Mouse (Mus musculus) regulatory T cell (primary cell): ENCODE data around the gene Trim38.

Experiments
- in situ Hi-C: fragments of 300-600 bp; cut with MboI, MseI; formaldehyde crosslinking; loops from one replicate; pipeline ENCODE4 v1.15.1; 2025; ENCODE audit warnings: high pct_unique_total_duplicates

The Trim38 gene

DNA sequence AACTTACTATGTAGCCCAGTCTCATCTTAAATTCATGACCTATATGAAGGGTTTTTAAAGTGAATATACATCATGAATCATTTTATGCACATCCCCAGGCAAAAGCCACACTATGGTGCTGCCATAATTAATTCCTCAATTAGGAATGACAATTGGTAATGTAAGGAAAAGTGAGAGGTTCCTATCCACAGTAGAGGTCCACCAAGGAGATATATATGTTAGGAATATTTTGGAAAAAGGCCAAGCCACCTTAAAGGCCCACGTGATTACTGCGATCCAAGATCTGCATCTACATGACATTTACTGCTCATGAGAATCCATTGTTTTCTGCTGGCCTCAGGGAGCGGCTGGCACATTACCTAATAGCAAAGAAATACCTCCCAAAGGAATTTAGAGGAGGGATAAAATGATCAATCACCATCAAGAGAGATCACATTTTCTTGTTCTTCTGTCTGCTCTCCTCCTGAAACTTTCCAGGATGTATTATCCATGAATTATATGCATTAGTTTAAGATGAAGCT is 10.4 kb upstream of the Trim38 start:
- in situ Hi-C loops: loop anchor here (25.0 kb wide), 2 partner anchors 853 to 1028 kb away; no protein-coding TSS in a partner anchor

DNA sequence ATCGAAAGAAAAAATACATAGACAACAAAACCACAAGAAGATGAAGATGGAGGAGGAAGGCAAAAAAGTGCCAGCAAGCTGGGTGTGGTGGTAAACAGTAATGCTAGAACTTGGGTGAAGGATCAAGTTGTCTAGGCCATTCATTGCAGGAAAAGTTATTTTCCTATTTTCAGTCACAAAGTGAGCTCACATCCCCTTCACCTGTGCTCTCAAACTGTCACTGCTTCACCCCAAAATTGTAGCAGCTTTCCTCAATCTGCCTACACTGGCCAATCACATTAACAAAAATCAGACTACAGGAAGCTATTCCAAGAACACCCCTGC is 9.8 kb upstream of the Trim38 start:
- in situ Hi-C loops: loop anchor here (25.0 kb wide), 2 partner anchors 852 to 1027 kb away; no protein-coding TSS in a partner anchor

DNA sequence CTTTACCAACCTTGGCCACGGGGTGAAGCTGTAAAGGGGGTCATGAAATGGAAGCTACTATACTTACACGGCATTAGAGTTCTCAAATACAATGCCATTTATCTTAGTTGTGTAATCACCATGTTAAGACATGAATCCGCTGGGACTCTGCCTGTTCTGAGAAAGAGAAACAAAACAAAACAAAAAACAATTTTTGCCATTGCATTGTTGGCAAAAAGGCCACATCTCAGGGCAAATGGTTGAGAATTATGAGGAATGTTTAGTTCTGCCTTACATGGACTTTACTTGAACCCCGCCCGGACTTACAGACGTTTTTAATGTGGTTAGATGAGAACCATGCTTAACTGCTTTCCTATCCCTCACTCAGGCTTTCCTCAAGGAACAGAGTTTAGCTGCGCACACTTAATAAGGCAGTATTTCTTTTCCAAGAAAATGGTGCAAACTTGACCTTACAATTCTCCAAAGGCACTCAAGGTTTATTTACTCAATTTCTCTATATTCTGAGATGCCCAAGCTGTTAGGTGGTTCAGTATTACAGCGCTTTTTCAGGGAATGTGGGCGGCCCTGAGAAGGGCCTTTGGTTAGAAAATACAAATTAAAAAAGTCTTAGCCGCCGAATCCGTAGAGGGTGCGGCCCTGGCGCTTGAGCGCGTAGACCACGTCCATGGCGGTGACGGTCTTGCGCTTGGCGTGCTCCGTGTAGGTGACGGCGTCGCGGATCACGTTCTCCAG is 9.3 kb upstream of the Trim38 start:
- in situ Hi-C loops: loop anchor here (25.0 kb wide), 2 partner anchors 852 to 1027 kb away; no protein-coding TSS in a partner anchor

DNA sequence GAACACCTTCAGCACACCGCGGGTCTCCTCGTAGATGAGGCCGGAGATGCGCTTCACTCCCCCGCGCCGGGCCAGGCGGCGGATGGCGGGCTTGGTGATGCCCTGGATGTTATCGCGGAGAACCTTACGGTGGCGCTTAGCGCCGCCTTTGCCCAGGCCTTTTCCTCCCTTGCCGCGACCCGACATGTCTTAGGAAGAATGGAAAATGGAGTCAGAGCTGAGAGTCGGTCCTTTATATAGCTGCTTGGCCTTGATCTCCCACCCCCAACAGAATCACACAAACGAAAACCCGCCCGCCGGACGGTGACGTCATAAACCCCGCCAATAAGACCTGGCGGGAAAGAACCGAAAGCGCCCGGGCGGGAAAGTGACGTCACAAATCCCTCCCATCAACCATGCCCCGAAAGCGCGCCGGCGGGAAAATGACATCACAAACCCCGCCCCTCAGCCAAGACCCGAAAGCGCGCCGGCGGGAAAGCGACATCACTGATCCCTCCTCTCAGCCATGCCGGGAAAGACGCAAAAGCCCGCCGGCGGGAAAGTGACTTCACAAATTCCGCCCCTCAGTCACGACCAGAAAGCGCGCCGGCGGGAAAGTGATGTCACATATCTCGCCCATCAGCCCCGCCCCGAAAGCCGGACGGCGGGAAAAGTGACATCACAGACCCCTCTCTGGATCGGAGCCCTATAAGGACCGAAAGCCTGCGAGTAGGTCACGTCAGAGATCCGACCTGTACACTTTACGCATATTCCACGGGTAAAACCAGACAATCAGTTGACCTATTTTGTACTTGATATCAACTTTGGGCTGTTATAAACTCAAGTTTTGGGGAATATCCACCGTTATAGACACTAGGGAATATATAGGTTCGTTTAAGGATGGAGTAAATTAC is 8.5 kb upstream of the Trim38 start, which contains the start of gene Hist1h4a:
Gene Hist1h4a (minus strand): TSS at position 259 of the 893 bp plus-strand sequence.
- in situ Hi-C loops: loop anchor here (25.0 kb wide), 2 partner anchors 851 to 1026 kb away; no protein-coding TSS in a partner anchor

DNA sequence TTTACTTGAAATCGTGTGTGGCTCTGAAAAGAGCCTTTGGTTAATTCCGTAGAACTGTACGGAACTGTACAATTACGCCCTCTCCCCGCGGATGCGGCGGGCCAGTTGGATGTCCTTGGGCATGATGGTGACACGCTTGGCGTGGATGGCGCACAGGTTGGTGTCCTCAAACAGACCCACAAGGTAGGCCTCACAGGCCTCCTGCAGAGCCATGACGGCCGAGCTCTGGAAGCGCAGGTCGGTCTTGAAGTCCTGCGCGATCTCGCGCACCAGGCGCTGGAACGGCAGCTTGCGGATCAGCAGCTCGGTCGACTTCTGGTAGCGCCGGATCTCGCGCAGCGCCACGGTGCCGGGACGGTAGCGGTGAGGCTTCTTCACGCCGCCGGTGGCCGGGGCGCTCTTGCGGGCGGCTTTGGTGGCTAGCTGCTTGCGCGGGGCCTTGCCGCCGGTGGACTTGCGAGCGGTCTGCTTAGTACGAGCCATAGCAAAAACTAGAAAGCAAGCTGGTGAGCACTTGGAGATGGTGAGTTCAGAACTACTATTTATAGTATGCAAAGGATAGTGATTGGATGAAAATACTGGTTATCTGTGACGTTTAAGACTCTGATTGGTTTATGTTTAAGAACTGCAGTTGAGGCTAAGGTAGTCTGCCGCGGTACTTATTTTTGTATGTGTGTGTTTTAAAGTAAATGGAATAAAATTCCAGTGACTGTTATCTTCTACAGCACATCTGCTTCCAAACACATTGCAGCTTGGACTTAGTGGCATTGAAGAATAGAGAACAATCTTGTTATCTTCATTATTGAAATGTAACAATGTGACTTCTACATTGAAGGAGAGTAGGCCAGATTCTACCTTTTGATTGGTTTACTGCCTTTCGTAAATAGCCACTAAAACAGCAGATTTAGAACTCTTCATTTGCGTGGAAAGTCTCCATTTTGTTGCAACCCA is 7.6 kb upstream of the Trim38 start, which contains the start of gene Hist1h3a:
Gene Hist1h3a (minus strand): TSS at position 516 of the 951 bp plus-strand sequence.
- in situ Hi-C loops: loop anchor here (25.0 kb wide), 2 partner anchors 850 to 1025 kb away; no protein-coding TSS in a partner anchor

DNA sequence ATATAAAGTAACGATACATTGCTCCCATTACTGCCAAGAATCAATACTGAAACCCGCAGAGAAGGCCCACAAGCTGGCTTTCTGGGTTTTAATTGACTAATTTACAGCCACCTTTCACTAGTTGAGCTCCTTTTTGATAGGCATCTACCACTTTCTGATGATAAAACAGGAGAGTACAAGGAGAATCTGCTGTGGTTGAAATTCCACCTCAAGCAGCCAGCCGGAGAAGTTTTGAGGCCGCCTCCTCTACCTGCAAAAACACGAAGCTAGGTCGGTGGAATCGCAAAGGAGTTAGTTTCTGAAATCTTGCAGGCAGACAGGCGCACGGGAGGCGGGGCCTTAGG is 6.5 kb upstream of the Trim38 start:
- in situ Hi-C loops: loop anchor here (25.0 kb wide), 2 partner anchors 849 to 1024 kb away; no protein-coding TSS in a partner anchor

DNA sequence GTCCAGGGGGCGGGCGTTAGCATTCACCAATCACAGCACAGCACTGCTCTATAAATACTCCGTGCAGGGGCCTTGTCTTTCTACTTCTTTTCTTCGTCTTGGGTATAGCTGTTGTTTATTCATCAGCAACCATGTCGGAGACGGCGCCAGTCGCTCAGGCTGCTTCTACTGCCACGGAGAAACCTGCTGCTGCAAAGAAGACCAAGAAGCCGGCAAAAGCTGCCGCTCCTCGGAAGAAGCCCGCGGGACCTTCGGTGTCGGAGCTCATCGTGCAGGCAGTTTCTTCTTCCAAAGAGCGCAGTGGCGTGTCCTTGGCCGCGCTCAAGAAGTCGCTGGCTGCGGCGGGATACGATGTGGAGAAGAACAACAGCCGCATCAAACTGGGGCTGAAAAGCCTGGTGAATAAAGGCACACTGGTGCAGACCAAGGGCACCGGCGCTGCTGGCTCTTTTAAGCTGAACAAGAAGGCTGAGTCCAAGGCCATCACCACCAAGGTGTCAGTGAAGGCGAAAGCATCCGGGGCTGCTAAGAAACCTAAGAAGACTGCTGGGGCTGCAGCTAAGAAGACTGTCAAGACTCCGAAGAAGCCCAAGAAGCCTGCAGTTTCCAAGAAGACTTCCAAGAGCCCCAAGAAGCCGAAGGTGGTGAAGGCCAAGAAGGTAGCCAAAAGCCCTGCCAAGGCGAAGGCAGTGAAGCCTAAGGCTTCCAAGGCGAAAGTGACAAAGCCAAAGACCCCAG is 6.0 kb upstream of the Trim38 start, which contains the start of gene Hist1h1a:
Gene Hist1h1a (plus strand): TSS at position 81 of the 738 bp plus-strand sequence.
- in situ Hi-C loops: loop anchor here (25.0 kb wide), 2 partner anchors 849 to 1024 kb away; no protein-coding TSS in a partner anchor

DNA sequence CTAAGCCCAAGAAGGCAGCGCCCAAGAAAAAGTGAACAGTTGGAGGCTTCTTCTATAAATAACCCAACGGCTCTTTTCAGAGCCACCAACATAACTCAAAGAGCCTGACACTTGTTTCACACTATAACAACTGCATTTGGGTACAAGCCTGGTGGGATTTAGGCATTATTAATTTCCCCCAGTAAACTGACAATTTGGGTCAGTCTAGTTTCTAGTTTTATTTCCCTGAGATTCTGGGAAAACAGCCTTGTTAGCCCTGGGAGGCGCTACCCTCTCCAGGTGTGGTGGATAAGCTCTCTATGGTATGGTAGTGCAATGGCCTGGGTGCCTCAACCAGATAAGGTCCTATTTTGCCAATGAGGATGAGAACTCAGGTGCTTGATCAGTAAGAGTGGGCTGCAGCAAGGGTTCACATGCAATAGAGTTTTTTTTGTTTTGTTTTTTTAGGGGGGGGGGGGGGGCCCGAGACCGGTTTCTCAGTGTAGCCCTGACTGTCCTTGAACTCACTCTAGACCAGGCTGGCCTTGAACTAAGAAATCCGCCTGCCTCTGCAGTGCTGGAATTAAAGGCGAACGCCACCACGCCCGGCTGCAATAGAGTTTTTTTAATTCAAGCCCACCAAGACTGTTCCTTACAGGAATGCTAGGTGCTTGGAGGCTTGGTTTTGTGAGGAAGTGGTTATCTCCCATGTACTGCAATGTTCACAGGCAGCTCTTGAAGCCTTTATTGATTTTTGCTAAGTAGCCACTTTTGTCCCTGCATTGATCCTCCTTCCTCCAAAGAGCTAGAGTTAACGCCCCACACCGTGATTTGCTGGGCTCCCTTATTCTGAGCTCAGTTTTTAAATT is 5.2 kb upstream of the Trim38 start:
- in situ Hi-C loops: loop anchor here (25.0 kb wide), 2 partner anchors 848 to 1023 kb away; no protein-coding TSS in a partner anchor

DNA sequence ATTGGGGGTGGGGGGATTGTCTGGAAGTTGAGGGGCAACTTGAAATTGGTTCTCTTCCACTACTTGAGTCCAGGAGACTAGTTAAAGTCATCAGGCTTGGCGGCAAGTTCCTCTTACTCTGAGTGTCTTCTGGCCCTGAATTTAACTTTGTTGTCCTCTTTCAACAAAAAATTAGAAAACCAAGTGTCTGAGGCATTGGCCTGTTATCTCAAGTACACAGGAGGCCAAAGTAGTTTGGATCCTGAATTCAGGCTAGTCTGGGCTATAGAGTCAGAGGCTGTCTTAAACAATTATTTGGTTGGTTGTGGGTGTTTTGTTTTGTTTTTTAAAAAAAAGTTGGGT is 4.6 kb upstream of the Trim38 start:
- in situ Hi-C loops: loop anchor here (25.0 kb wide), 2 partner anchors 847 to 1022 kb away; no protein-coding TSS in a partner anchor

DNA sequence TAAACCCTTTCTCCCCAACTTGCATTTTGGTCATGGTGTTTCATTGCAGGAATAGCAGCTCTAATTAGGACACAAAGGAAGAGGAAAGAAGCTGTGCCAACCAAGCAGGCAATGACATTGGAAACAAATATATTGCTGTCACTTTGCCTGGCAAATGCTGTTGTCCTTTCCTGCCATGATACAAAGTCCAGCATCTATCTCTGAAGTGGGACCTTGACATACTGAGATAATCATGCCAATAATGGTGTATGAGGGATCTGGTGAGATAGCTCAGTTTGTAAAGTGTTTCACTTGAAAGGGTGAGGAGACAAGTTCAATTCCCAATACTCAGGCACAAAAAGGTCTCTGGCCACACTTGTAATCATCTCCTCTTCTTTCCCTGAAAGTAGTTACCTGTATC is 2.9 kb upstream of the Trim38 start:
- in situ Hi-C loops: loop anchor here (25.0 kb wide), 2 partner anchors 846 to 1021 kb away; no protein-coding TSS in a partner anchor

DNA sequence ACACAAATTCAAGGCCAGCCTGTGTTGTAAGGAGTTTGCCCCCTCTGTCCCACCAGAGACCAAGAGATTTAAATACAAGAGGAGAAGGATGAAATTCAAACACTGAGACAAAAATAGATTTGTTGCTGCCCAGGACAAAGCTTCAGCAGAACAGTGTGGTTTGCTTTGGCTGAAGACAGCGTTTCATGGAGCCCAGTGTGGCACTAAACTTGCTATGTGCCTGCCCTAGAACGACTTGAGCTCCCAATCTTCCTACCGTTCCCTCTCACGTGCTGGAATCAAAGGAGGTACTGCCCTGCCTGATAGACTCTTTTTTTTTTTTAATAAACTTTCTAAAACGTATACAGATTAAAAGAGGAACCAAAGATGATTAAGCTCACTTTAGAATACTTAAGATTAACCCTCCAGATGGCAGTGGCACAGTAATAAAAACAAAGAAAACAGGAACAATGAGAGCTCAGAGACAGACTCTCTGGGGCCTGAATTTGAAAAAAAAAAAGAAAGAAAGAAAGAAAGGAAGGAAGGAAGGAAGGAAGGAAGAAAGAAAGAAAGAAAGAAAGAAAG is 797 bp upstream of the Trim38 start:
- in situ Hi-C loops: loop anchor here (25.0 kb wide), 2 partner anchors 843 to 1018 kb away; no protein-coding TSS in a partner anchor

DNA sequence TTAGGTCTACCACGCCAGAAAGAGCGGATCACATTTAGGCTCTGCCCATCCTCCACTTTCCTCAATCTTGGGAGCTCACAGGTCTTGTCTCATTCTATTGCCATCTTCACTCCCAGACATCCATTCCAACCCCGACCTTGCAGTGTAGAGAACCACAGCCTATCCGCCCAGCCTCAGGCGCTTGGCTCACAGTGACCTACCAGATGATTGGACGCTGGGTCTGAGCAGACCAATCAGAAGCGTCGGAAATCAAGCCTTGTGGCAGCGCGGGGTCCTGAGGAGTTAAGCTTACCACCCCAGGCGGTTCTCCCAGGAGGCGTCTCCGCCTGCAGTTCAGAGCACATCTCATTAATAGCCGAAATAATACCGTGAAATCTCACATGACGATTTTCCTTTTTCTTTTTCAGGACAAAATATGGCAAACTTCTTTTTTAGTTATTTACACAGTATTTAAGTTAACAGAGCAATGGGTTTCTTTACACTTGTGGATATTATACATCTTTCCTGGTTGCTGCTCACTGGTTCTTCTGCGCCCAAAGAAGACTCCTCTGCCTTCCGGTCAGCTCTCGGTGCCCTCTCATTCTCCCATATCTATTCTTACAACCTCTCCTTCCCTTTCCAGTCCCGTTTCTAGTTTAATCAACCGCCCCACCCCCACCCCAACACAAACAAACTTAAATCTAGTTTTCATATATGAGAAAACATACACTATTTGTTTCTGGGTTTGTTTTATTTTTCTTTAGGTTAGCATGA is 3.0 kb downstream of the Trim38 start:
- in situ Hi-C loops: loop anchor here (25.0 kb wide), 2 partner anchors 840 to 1015 kb away; no protein-coding TSS in a partner anchor

DNA sequence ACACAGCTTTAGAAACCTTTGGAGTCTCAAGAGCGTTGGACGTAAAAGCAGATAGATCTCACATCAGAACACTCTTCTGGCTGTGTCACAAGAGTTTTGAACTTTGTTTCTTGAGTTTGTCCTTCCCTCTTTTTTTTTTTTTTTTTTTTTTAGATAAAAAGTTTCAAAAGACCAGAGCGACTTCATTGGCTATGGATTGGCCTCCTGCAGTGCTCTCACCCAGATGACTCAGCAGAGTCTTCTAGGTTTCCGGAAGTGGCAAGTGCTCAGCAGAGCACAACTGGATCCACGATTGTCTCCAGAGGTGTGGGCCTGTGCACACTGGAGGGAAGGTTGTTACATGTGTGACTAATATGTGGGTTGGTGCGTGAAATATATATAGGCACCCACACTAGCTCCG is 8.6 kb downstream of the Trim38 start:
- in situ Hi-C loops: no loop called here

DNA sequence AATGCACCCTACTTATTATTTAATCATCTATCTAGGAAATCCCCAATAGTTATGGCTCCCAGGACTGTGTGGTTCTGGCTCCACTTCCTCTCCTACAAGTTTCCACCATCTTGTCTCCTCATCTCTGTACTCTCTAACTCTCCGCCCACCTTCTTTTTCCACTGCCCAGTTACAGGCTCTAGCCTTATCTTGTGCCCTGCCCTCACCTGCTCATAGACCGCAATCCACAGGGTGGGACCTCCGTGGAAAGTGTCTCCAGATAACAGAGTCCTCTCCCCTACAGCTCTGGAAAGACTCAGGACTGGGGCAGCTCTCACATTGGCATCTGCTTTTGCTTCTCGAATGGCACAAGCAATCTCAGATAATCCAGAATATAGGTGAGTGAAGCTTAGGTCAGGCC is 9.3 kb downstream of the Trim38 start:
- in situ Hi-C loops: no loop called here

DNA sequence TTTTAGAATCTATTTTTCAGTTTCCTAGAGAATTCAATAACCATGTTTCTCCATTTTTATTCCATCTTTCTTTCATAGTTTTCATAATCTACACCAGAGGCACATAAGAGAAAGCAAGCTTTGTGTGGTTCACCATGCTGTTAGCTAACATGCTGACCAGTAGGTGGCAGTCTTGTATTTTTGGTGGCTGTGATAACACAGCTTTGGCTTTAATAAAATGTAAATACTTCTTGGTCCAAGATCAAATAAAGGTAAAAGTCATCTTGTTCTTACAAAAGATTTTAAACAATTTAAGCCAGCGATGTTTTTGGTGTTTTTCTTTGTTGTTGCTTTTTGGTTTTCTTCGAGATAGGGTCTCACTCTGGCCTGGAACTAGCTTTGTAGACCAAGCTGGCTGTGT is 22.8 kb downstream of the Trim38 start:
- in situ Hi-C loops: no loop called here

DNA sequence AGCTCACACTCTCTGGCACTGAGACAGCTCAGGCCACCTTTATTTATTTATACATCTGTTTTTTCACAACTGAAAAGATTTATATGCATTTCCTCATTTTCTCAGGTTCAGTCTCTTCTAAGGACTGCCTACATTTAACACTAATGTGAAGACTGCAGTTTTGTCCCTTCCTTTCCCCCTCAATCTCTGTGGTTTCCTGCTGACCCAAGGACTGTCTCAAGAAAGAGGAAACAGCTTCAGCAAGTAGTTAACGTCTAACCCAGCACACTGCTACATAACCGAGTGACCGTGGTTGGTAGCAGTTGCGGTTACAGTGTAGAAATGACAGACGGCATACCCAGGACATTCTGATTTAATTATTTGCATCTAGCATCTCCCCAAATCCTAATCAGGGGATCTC is 29.7 kb downstream of the Trim38 start:
- in situ Hi-C loops: no loop called here

DNA sequence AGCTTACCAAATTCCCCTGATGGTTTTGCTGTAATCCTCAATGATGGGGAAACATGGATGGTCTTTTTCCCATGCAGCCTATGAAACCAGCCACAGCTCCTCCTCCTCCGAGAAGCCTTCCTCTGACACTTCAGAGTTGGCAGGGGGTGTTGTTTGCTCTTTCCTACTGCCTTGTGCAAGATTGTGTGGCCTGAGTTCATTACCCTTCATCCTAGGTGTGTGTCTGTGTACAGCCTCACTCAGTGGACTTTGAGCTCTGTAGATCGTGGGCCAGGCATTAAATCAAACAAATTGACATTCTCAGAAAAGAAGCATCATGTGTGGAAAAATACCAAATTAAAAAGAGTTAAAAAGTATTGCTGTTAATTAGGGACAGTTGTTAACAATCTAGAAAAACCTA is 34.8 kb downstream of the Trim38 start:
- in situ Hi-C loops: no loop called here
